Mouse (Mus musculus): ENCODE measurements at regions not wholly inside any gene's neighbourhood (a gene's known extent, or its start where the extent isn't known, plus 50 kb on each side); places are given as distances from the start of the nearest gene placed in this dataset.
A peak's percentile ranks its signal among the peaks of the same experiment; 100 is the strongest.
"Not testable (repeated sequence)": the region's sequence is repeated elsewhere in the genome, so short reads cannot be mapped to it uniquely, and the experiment has no call there.

DNA sequence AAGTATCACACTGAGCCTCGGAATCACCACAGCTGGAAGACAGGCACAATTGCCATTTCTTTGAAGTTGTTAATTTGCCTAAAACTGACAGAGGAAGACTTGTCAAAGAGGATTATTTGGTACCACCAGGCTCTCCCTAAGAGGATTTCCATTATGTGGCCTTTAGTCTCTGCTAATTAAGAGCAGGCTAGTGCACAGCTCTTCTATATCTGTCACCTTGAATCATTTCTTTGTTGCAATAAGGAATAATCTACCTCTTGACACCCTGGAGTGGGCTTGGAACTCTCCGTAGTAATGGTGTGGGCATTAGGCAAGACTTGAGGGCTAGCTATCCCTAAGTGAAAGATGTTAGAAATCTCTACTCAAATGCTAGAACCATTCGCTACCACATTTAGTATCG is 227.7 kb upstream of the Tac1 start:
- Histone ChIP-seq H3K4me3 (ENCODE audit: insufficient read depth, low read length) (no peak overlapping the region), H3K27ac (ENCODE audit: insufficient read depth, low read length) (no peak overlapping the region), H3K4me1 (ENCODE audit: control insufficient read depth, insufficient read depth, low read length) (no peaks in the 10 kb centered on the region)
- TF ChIP-seq CTCF (IDR thresholded peaks at IDR 0.05; ENCODE audit: borderline replicate concordance, insufficient read depth, low read length): no peak
- no peak for TF ChIP-seq POLR2A (IDR thresholded peaks at IDR 0.05; ENCODE audit: low read depth, low read length)

DNA sequence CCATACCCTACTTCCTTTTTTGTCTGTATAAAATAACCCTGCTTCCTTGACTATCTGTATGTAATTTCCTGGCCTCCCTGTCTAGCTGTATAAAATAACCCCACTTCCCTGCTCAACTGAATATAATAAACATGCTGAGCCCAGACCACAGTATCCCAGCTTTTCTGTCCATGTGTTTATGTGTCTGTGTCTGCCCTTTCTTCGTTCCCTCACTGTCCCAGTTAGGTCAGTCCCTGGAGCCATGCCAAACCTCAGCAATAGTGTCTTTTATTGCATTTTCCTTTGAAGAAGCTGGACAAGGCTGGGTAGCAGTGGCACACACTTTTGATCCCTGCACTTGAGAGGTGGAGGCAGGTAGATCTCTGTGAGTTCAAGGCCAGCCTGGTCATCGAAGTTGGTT is 198.0 kb upstream of the Tac1 start:
- TF ChIP-seq CTCF (IDR thresholded peaks at IDR 0.05; ENCODE audit: borderline replicate concordance, insufficient read depth, low read length): no peak
- TF ChIP-seq POLR2A (IDR thresholded peaks at IDR 0.05; ENCODE audit: low read depth, low read length): no peak

DNA sequence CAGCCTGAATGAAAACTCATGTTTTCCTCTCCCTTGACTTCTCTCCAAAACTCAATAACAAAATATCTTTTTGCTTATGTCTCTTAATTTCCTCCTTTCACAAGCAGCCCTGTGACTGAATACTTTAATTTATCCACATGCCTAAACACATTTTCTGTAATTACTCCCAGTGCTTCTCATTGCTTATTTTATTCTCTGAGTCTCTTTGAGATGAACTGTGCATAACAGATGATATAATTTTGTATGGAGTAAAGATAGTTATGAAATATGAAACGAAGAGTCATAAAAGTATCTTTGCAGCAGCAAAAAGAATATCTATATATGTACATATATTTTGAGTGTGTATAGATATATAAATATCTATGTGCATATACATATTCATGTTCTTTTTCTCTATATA is 187.5 kb upstream of the Tac1 start:
- no peaks in the 10 kb centered on the region for H3K4me1 ChIP-seq (ENCODE audit: control insufficient read depth, insufficient read depth, low read length)
- no peak overlapping the region for H3K4me3 ChIP-seq (ENCODE audit: insufficient read depth, low read length)
- H3K27ac ChIP-seq (ENCODE audit: insufficient read depth, low read length): no peak overlapping the region
- no peak for TF ChIP-seq POLR2A (IDR thresholded peaks at IDR 0.05; ENCODE audit: low read depth, low read length)
- no peak for TF ChIP-seq CTCF (IDR thresholded peaks at IDR 0.05; ENCODE audit: borderline replicate concordance, insufficient read depth, low read length)

More for the DNA sequence above, 198.0 kb upstream of the Tac1 start:
- Histone ChIP-seq H3K27ac (ENCODE audit: insufficient read depth, low read length) (no peak overlapping the region), H3K4me3 (ENCODE audit: insufficient read depth, low read length) (no peak overlapping the region), H3K4me1 (ENCODE audit: control insufficient read depth, insufficient read depth, low read length) (no peaks in the 10 kb centered on the region)

DNA sequence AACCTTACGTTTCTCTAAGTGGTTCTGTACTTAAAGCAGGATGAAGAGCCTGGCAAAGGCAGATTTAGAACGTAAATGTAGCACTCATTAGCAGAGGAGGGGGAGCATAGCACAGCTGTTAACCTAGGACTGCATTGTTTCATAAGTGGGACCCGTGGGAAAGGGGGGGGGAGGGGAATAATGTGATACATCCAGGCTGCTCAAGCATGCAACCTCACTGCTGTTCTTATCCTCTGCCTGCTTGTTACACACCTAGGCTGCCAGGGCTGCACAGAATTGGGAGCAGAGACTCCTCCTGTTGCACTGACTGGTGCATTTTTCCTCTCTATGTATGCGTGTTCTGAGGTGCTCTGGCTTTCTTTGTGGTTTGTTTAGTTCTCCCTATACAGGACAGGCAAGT is 180.1 kb upstream of the Tac1 start:
- H3K27ac ChIP-seq (ENCODE audit: insufficient read depth, low read length): no peak overlapping the region
- H3K4me3 ChIP-seq (ENCODE audit: insufficient read depth, low read length): no peak overlapping the region
- H3K4me1 ChIP-seq (ENCODE audit: control insufficient read depth, insufficient read depth, low read length): no peaks in the 10 kb centered on the region
- TF ChIP-seq POLR2A (IDR thresholded peaks at IDR 0.05; ENCODE audit: low read depth, low read length) (no peak), CTCF (IDR thresholded peaks at IDR 0.05; ENCODE audit: borderline replicate concordance, insufficient read depth, low read length) (no peak)

DNA sequence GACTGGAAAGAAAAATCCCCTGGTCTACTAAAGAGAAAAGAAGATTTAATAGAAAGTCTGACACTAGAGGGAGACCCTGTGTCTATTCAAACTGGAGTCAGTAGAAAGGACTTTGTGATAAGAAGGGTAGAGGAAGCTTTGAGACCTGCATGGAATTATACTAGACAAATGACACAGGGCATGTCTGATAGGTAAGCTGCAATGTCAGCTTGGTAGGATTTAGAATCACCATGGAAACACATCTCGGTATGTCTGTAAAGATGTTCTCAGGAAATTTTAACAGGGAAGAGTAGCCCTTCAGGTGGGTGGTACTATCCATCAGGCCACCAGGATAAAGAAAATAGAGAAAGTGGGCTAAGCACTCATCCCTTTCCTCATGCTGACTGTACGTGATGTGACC is 178.8 kb upstream of the Tac1 start:
- TF ChIP-seq CTCF (IDR thresholded peaks at IDR 0.05; ENCODE audit: borderline replicate concordance, insufficient read depth, low read length): no peak
- no peak for TF ChIP-seq POLR2A (IDR thresholded peaks at IDR 0.05; ENCODE audit: low read depth, low read length)
- Histone ChIP-seq H3K4me3 (ENCODE audit: insufficient read depth, low read length) (no peak overlapping the region), H3K4me1 (ENCODE audit: control insufficient read depth, insufficient read depth, low read length) (no peaks in the 10 kb centered on the region), H3K27ac (ENCODE audit: insufficient read depth, low read length) (no peak overlapping the region)

DNA sequence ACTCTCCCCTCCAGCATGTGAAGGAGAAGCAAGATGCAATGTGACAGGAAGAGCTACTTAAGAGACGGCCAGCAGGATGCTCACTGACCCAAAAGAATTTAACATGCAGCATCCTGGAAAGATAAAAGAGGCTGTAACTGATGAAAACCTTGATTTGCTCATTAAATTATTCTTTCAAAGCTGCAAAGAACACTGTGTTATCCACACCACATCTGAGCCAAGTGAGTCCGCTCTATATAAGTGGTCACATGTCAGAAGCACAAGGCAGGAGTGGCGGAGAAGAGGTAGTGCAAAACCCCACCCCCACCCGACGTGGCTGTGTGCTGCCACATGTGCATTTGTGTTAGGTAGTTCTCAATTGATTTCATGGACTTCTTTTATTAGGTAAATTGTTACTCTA is 176.0 kb upstream of the Tac1 start:
- no peak for TF ChIP-seq CTCF (IDR thresholded peaks at IDR 0.05; ENCODE audit: borderline replicate concordance, insufficient read depth, low read length)
- no peaks in the 10 kb centered on the region for H3K4me1 ChIP-seq (ENCODE audit: control insufficient read depth, insufficient read depth, low read length)
- no peak overlapping the region for H3K27ac ChIP-seq (ENCODE audit: insufficient read depth, low read length)
- no peak overlapping the region for H3K4me3 ChIP-seq (ENCODE audit: insufficient read depth, low read length)

DNA sequence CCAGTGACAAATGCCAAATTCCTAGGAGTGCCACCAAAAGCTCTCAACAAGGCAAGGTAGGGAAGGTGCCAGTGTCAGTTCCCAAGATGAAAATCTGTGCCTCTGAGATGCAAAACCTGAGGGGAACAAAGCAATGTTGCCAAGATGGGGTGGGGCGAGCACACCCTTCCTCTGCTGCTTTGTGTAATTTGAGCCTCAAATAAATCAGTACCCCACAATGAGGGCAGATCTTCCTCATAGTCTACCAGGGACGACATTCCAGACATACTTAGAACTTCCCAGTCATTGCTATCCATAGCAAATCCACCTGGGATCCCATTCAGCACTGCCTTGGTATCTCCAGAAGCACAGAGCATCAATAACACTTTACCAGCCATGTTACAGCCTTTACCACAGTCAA is 129.9 kb upstream of the Tac1 start:
- Histone ChIP-seq H3K27ac (ENCODE audit: insufficient read depth, low read length) (no peak overlapping the region), H3K4me3 (ENCODE audit: insufficient read depth, low read length) (no peak overlapping the region), H3K4me1 (ENCODE audit: control insufficient read depth, insufficient read depth, low read length) (no peaks in the 10 kb centered on the region)
- TF ChIP-seq POLR2A (IDR thresholded peaks at IDR 0.05; ENCODE audit: low read depth, low read length) (no peak), CTCF (IDR thresholded peaks at IDR 0.05; ENCODE audit: borderline replicate concordance, insufficient read depth, low read length) (no peak)

DNA sequence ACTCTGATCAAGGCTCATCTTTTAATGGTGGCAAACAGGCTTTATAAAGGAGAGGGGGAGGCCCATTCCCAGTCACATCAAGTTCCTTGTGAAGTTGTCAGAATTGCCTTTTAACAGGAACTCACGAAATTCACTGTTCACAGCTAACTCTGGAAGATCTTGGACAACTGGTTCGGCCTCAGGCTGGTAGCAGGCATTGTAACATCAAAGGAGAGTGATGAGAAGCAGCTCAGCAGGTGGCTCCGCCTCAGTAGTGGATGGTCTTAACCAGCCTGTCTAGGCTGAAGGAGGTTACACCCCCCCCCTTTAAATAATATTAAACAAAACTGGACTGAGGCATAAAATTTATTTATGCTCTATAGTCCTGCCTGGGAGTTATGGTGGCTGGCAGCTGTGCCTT is 113.0 kb upstream of the Tac1 start:
- H3K4me1 ChIP-seq (ENCODE audit: control insufficient read depth, insufficient read depth, low read length): no peaks in the 10 kb centered on the region
- no peak overlapping the region for H3K27ac ChIP-seq (ENCODE audit: insufficient read depth, low read length)
- no peak overlapping the region for H3K4me3 ChIP-seq (ENCODE audit: insufficient read depth, low read length)
- TF ChIP-seq CTCF (IDR thresholded peaks at IDR 0.05; ENCODE audit: borderline replicate concordance, insufficient read depth, low read length) (no peak), POLR2A (IDR thresholded peaks at IDR 0.05; ENCODE audit: low read depth, low read length) (no peak)

DNA sequence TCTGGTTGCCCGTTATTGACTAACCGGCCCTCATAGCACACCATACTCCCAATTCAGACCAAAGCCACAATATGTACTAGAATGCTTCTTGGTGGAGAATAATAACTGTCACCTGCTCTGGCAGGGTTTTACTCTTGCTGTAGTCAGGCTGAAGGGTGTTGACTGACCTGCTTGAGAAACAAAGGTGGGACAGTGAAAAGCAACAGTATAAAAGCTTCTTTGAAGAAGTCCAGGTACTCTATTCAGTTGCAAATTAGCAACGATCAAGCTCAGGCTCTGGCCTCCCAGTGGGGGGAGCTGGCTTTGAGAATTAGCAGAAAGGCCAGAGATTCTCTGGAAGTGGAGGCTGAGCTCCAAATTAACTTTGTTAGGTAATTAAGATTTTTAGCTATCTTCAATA is 112.4 kb upstream of the Tac1 start:
- not testable (repeated sequence) for H3K4me1 ChIP-seq (ENCODE audit: control insufficient read depth, insufficient read depth, low read length); H3K27ac ChIP-seq (ENCODE audit: insufficient read depth, low read length); H3K4me3 ChIP-seq (ENCODE audit: insufficient read depth, low read length)

DNA sequence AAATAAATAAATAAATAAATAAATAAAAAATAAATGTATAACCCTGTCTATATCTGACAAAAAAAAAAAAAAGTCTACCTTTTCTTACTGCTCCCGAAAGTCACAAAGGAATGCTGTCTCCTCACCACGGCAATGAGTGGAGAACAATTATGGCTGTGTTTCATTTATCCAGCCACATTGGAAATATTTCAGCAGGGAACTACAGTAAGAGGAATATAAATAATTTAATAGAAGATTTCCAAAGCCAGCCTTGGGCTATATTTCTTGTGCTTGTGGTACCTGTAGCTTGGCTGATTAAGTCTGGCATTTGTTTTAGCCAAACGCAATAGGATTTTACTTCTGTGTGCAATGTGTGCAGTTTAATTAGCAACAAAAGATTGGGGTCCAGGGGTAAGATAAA is 98.8 kb upstream of the Tac1 start:
- Histone ChIP-seq H3K4me1 (ENCODE audit: control insufficient read depth, insufficient read depth, low read length) (no peaks in the 10 kb centered on the region), H3K27ac (ENCODE audit: insufficient read depth, low read length) (no peak overlapping the region), H3K4me3 (ENCODE audit: insufficient read depth, low read length) (no peak overlapping the region)
- TF ChIP-seq CTCF (IDR thresholded peaks at IDR 0.05; ENCODE audit: borderline replicate concordance, insufficient read depth, low read length) (no peak), POLR2A (IDR thresholded peaks at IDR 0.05; ENCODE audit: low read depth, low read length) (no peak)

DNA sequence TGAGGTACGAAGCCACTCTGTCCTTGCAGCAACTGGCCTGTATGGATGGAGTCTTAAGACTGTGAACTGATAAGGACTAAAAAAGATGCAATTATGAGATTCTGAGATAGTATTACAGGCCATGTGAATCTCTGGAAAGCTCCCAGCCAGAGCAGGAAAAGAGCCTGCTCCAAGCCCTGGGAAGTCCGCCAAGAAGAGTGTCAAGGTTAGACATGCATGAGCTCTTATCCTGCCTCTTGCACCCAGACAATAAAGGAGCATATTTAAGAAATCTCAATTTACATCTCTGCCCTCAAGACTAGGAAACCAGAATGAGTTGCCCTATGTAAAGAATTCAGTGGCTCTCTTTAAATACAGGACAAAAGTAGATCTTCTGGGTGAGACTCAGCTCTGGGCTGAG is 90.8 kb upstream of the Tac1 start:
- peak overlapping the region; percentile 50; the same call in 1 of the 2 replicates for H3K27ac ChIP-seq (ENCODE audit: insufficient read depth, low read length)
- no peak overlapping the region for H3K4me3 ChIP-seq (ENCODE audit: insufficient read depth, low read length)
- H3K4me1 ChIP-seq (ENCODE audit: control insufficient read depth, insufficient read depth, low read length): peaks cover 7% of the 10 kb centered on the region
- no peak for TF ChIP-seq CTCF (IDR thresholded peaks at IDR 0.05; ENCODE audit: borderline replicate concordance, insufficient read depth, low read length)
- TF ChIP-seq POLR2A (IDR thresholded peaks at IDR 0.05; ENCODE audit: low read depth, low read length): no peak

Measured in embryonic fibroblast, embryonic 13.5 days (primary cell).